Mouse (Mus musculus): ENCODE measurements around the gene Tigd4.
A peak's percentile ranks its signal among the peaks of the same experiment; 100 is the strongest.

Gene Tigd4

GRCm38 (mm10) chr3:84595677-84596234, 2.4 kb downstream of the Tigd4 start:
- H3K36me3 ChIP-seq (ENCODE audit: control insufficient read depth, insufficient read depth, low read length, poor library complexity, severe bottlenecking), result no peaks in the 10 kb centered on the region

GRCm38 (mm10) chr3:84597996-84598734, 4.8 kb downstream of the Tigd4 start:
- Histone ChIP-seq H3K36me3 (ENCODE audit: control insufficient read depth, insufficient read depth, low read length, poor library complexity, severe bottlenecking) (no peaks in the 10 kb centered on the region), H3K27me3 (ENCODE audit: control insufficient read depth, insufficient read depth, low read length, poor library complexity, severe bottlenecking) (no peaks in the 10 kb centered on the region)
- no peak for DNase-seq (ENCODE audit: low read depth, low spot score)

More at GRCm38 (mm10) chr3:84595677-84596234, 2.4 kb downstream of the Tigd4 start:
- no peak for DNase-seq (ENCODE audit: low read depth, low spot score)
- no peaks in the 10 kb centered on the region for H3K27me3 ChIP-seq (ENCODE audit: control insufficient read depth, insufficient read depth, low read length, poor library complexity, severe bottlenecking)

- DNase-seq (ENCODE audit: low read depth, low spot score), result no peak
- H3K27me3 ChIP-seq (ENCODE audit: control insufficient read depth, insufficient read depth, low read length, poor library complexity, severe bottlenecking), result no peaks in the 10 kb centered on the region
- no peaks in the 10 kb centered on the region for H3K36me3 ChIP-seq (ENCODE audit: control insufficient read depth, insufficient read depth, low read length, poor library complexity, severe bottlenecking)
Measured at GRCm38 (mm10) chr3:84598756-84599155, 5.4 kb downstream of the Tigd4 start.

GRCm38 (mm10) chr3:84601870-84602495, 8.6 kb downstream of the Tigd4 start:
- no peaks in the 10 kb centered on the region for H3K36me3 ChIP-seq (ENCODE audit: control insufficient read depth, insufficient read depth, low read length, poor library complexity, severe bottlenecking)
- DNase-seq (ENCODE audit: low read depth, low spot score), result no peak

GRCm38 (mm10) chr3:84602759-84603158, 9.4 kb downstream of the Tigd4 start:
- no peaks in the 10 kb centered on the region for H3K36me3 ChIP-seq (ENCODE audit: control insufficient read depth, insufficient read depth, low read length, poor library complexity, severe bottlenecking)
- no peaks in the 10 kb centered on the region for H3K27me3 ChIP-seq (ENCODE audit: control insufficient read depth, insufficient read depth, low read length, poor library complexity, severe bottlenecking)
- DNase-seq (ENCODE audit: low read depth, low spot score), result no peak

More at GRCm38 (mm10) chr3:84601870-84602495, 8.6 kb downstream of the Tigd4 start:
- H3K27me3 ChIP-seq (ENCODE audit: control insufficient read depth, insufficient read depth, low read length, poor library complexity, severe bottlenecking), result no peaks in the 10 kb centered on the region

GRCm38 (mm10) chr3:84603212-84603611, 9.8 kb downstream of the Tigd4 start:
- no peak for DNase-seq (ENCODE audit: low read depth, low spot score)
- Histone ChIP-seq H3K27me3 (ENCODE audit: control insufficient read depth, insufficient read depth, low read length, poor library complexity, severe bottlenecking) (no peaks in the 10 kb centered on the region), H3K36me3 (ENCODE audit: control insufficient read depth, insufficient read depth, low read length, poor library complexity, severe bottlenecking) (no peaks in the 10 kb centered on the region)

- no peak for DNase-seq (ENCODE audit: low read depth, low spot score)
- Histone ChIP-seq H3K27me3 (ENCODE audit: control insufficient read depth, insufficient read depth, low read length, poor library complexity, severe bottlenecking) (no peaks in the 10 kb centered on the region), H3K36me3 (ENCODE audit: control insufficient read depth, insufficient read depth, low read length, poor library complexity, severe bottlenecking) (no peaks in the 10 kb centered on the region)
Measured at GRCm38 (mm10) chr3:84610183-84610710, 16.9 kb downstream of the Tigd4 start.

GRCm38 (mm10) chr3:84615050-84615855, 21.9 kb downstream of the Tigd4 start:
- peak; percentile 74 for DNase-seq (ENCODE audit: low read depth, low spot score)
- no peaks in the 10 kb centered on the region for H3K27me3 ChIP-seq (ENCODE audit: control insufficient read depth, insufficient read depth, low read length, poor library complexity, severe bottlenecking)
- H3K36me3 ChIP-seq (ENCODE audit: control insufficient read depth, insufficient read depth, low read length, poor library complexity, severe bottlenecking), result no peaks in the 10 kb centered on the region

GRCm38 (mm10) chr3:84615856-84616225, 22.5 kb downstream of the Tigd4 start:
- Histone ChIP-seq H3K27me3 (ENCODE audit: control insufficient read depth, insufficient read depth, low read length, poor library complexity, severe bottlenecking) (no peaks in the 10 kb centered on the region), H3K36me3 (ENCODE audit: control insufficient read depth, insufficient read depth, low read length, poor library complexity, severe bottlenecking) (no peaks in the 10 kb centered on the region)
- DNase-seq (ENCODE audit: low read depth, low spot score), result no peak

GRCm38 (mm10) chr3:84618627-84619026, 25.3 kb downstream of the Tigd4 start:
- no peaks in the 10 kb centered on the region for H3K27me3 ChIP-seq (ENCODE audit: control insufficient read depth, insufficient read depth, low read length, poor library complexity, severe bottlenecking)
- no peak for DNase-seq (ENCODE audit: low read depth, low spot score)
- no peaks in the 10 kb centered on the region for H3K36me3 ChIP-seq (ENCODE audit: control insufficient read depth, insufficient read depth, low read length, poor library complexity, severe bottlenecking)

- H3K36me3 ChIP-seq (ENCODE audit: control insufficient read depth, insufficient read depth, low read length, poor library complexity, severe bottlenecking), result no peaks in the 10 kb centered on the region
- no peak for DNase-seq (ENCODE audit: low read depth, low spot score)
Measured at GRCm38 (mm10) chr3:84619056-84619455, 25.7 kb downstream of the Tigd4 start.

GRCm38 (mm10) chr3:84619725-84620124, 26.4 kb downstream of the Tigd4 start:
- Histone ChIP-seq H3K27me3 (ENCODE audit: control insufficient read depth, insufficient read depth, low read length, poor library complexity, severe bottlenecking) (no peaks in the 10 kb centered on the region), H3K36me3 (ENCODE audit: control insufficient read depth, insufficient read depth, low read length, poor library complexity, severe bottlenecking) (no peaks in the 10 kb centered on the region)
- no peak for DNase-seq (ENCODE audit: low read depth, low spot score)

More at GRCm38 (mm10) chr3:84619056-84619455, 25.7 kb downstream of the Tigd4 start:
- no peaks in the 10 kb centered on the region for H3K27me3 ChIP-seq (ENCODE audit: control insufficient read depth, insufficient read depth, low read length, poor library complexity, severe bottlenecking)

- H3K27me3 ChIP-seq (ENCODE audit: control insufficient read depth, insufficient read depth, low read length, poor library complexity, severe bottlenecking), result no peaks in the 10 kb centered on the region
- no peaks in the 10 kb centered on the region for H3K36me3 ChIP-seq (ENCODE audit: control insufficient read depth, insufficient read depth, low read length, poor library complexity, severe bottlenecking)
- no peak for DNase-seq (ENCODE audit: low read depth, low spot score)
Measured at GRCm38 (mm10) chr3:84622026-84622425, 28.7 kb downstream of the Tigd4 start.

GRCm38 (mm10) chr3:84631586-84631985, 38.2 kb downstream of the Tigd4 start:
- H3K36me3 ChIP-seq (ENCODE audit: control insufficient read depth, insufficient read depth, low read length, poor library complexity, severe bottlenecking), result no peaks in the 10 kb centered on the region
- DNase-seq (ENCODE audit: low read depth, low spot score), result no peak

More at GRCm38 (mm10) chr3:84631586-84631985, 38.2 kb downstream of the Tigd4 start:
- no peaks in the 10 kb centered on the region for H3K27me3 ChIP-seq (ENCODE audit: control insufficient read depth, insufficient read depth, low read length, poor library complexity, severe bottlenecking)
